Mouse (Mus musculus) limb, embryonic 10.5 days (tissue): ENCODE data around the gene Ccdc62. TPM values are rescaled to one million over a fixed set of nuclear protein-coding genes. Genes with fewer than 3 reads are reported as not detected.

ENCODE experiments used
- DNase-seq: peaks from one replicate; pipeline ENCODE4 v3.0.0-alpha.2; 2017; ENCODE audit warnings: low spot score
- H3K27ac ChIP-seq: fragments of 300-500 bp; sonication (generic); 2 replicates; pipeline ENCODE4 v1.5.1; 2016; ENCODE audit warnings: mild to moderate bottlenecking
- H3K27me3 ChIP-seq: fragments of 300-500 bp; sonication (generic); 2 replicates; pipeline ENCODE4 v1.6.1; 2016; ENCODE audit warnings: low read depth, mild to moderate bottlenecking; ENCODE audit not compliant: poor library complexity, severe bottlenecking
- H3K36me3 ChIP-seq: fragments of 300-500 bp; sonication (generic); 2 replicates; pipeline ENCODE4 v1.6.1; 2016; ENCODE audit warnings: mild to moderate bottlenecking, moderate library complexity
- H3K4me1 ChIP-seq: fragments of 300-500 bp; sonication (generic); 2 replicates; pipeline ENCODE4 v1.6.1; 2016
- H3K4me3 ChIP-seq: fragments of 300-500 bp; sonication (generic); 2 replicates; pipeline ENCODE4 v1.5.1; 2016; ENCODE audit warnings: mild to moderate bottlenecking, moderate library complexity
- H3K9me3 ChIP-seq: fragments of 300-500 bp; sonication (generic); replicated peaks from 2 replicates; pipeline ENCODE4 v1.6.1; 2016; ENCODE audit warnings: mild to moderate bottlenecking
- WGBS: fragments of 180-500 bp; shearing (Covaris S2); methylation state at CpG from one replicate; pipeline ENCODE4 v1.1.7; 2016; 5-methylcytosine and 5-hydroxymethylcytosine counted together
- polyA plus RNA-seq: library from polyadenylated mRNA; unstranded; fragments of >200 nt; fragmentation: Nextera tagmentation; extraction: Ambion mirVana; gene quantifications from 2 replicates; pipeline ENCODE4 v1.2.1, GENCODE M21; 2016

The Ccdc62 gene
- polyA plus RNA-seq, 1 experiment from 2014 or later = 4.0 TPM

- H3K27me3 ChIP-seq = no peaks in the 10 kb centered on the region
- peak; percentile 92 for DNase-seq
- H3K27ac ChIP-seq = no peak overlapping the region
- 0 out of 2 replicates have a peak, but pooled peaks cover 10% of the 10 kb centered on the region for H3K4me1 ChIP-seq
- H3K4me3 ChIP-seq = no peak overlapping the region
- H3K9me3 ChIP-seq = no peaks in the 10 kb centered on the region
- H3K36me3 ChIP-seq = peaks cover 30% of the 10 kb centered on the region
- 16% methylated on average over 7 of the region's 7 CpGs for WGBS
These were observed 70.3 kb downstream of the Ccdc62 start for GRCm38 (mm10) chr5:124000824-124001223.

DNA sequence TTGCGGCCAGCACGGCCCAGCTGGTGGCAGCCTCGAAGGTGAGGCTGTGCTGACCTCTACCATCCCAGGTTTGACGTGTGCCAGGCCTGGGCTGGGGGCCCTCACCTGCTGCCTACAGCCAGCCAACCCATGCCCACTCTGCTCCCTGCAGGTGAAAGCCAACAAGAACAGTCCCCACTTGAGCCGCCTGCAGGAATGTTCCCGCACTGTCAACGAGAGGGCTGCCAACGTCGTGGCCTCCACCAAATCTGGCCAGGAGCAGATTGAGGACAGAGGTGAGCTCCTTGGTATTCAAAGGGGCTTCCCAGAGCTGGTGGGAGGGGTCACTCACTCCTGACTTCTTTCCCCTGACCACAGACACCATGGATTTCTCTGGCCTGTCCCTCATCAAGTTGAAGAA is 70.8 kb downstream of the Ccdc62 start:
- H3K27me3 ChIP-seq = no peaks in the 10 kb centered on the region
- H3K4me1 ChIP-seq = 0 out of 2 replicates have a peak, but pooled peaks cover 6% of the 10 kb centered on the region
- DNase-seq = no peak
- no peaks in the 10 kb centered on the region for H3K9me3 ChIP-seq
- H3K4me3 ChIP-seq = no peak overlapping the region
- H3K27ac ChIP-seq = no peak overlapping the region
- WGBS = 70% methylated on average over 9 of the region's 9 CpGs
- H3K36me3 ChIP-seq = peaks cover 35% of the 10 kb centered on the region

DNA sequence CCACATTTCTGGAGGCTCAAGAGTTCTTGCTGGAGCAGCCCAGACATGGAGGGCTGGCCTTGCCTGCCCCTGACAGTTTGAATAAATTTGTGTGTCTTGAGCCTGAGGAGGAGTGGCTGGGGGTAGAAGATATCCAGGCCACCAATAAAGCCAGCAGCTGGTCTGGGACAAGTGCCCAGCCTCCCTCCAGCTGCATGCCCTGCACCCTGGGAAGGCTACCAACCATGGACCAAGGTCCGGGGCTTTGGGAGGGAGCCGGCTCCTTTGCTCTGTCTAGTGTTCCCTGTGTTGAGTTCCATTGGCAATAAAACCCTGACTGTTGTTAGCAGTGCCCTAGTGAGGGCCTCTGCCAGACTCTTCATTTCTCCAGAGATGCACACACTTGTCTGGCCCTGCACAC is 72.4 kb downstream of the Ccdc62 start:
- H3K36me3 ChIP-seq = peaks cover 51% of the 10 kb centered on the region
- 90% methylated on average over 2 of the region's 2 CpGs for WGBS
- H3K4me1 ChIP-seq = no peaks in the 10 kb centered on the region
- no peak for DNase-seq
- no peaks in the 10 kb centered on the region for H3K9me3 ChIP-seq
- H3K27me3 ChIP-seq = no peaks in the 10 kb centered on the region
- H3K27ac ChIP-seq = no peak overlapping the region
- H3K4me3 ChIP-seq = no peak overlapping the region

GRCm38 (mm10) chr5:124003375-124003774 is 72.9 kb downstream of the Ccdc62 start:
- WGBS = 74% methylated on average over 4 of the region's 4 CpGs
- H3K36me3 ChIP-seq = peaks cover 56% of the 10 kb centered on the region
- H3K27ac ChIP-seq = no peak overlapping the region
- no peaks in the 10 kb centered on the region for H3K4me1 ChIP-seq
- no peak overlapping the region for H3K4me3 ChIP-seq
- DNase-seq = no peak
- H3K27me3 ChIP-seq = no peaks in the 10 kb centered on the region
- no peaks in the 10 kb centered on the region for H3K9me3 ChIP-seq

DNA sequence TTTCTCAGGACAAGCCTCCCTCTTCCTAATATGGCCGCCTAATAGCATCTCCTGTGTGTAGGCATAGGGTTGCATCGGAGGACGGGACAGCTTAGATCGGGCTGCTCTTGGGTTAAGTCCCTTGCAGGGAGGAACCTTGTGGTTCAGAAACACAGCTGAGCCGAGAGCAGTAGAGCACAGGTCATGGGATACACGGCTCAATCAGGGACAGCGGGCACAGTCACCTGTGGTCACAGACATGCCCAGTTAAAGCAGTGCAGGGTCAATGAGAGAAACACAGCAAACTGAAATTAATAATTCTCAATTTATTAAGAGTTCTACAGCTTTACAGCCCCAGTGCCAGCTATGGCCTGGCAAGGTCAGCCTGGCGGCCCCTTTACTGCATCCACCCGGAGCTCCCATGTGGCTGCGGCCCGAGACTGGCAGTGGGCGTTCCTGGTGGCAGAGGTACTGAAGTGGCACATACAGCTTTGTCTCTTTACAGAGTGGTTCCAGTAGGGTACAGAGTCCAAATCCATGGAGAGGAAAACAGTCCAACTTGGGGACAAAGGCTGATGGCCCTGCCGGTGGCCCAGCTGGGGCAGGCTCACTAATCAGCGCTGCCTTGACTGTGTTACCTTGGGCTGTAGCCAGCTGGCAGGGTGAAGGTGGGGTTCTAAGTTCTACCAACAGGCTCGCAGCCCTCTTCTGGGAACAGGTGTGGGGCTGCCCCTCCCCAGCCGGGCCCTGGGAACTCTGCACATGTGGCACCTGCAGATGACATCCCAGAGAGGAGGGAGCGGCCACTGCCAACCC is 74.1 kb downstream of the Ccdc62 start:
- Histone ChIP-seq H3K9me3 (no peaks in the 10 kb centered on the region), H3K4me3 (no peak overlapping the region), H3K27ac (no peak overlapping the region), H3K4me1 (no peaks in the 10 kb centered on the region), H3K27me3 (no peaks in the 10 kb centered on the region), H3K36me3 (peaks cover 67% of the 10 kb centered on the region)
- DNase-seq = no peak
- WGBS = 92% methylated on average over 17 of the region's 17 CpGs

DNA sequence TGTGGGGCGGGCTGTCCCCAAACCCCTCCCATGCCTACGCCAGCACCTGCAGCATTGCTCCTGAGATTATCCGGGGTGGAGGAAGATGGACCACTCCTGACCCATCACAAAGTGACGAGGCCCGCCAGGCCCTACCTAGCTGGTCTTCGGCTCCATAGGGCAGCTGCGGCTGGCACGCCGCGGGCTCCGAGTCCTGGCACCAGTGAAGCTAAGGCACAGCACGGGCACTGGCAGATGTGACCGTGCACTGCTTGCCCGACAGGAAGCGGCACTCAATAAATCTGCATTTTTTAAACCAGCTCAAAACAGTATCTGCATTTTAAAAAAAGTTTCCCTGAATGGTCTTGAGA is 74.6 kb downstream of the Ccdc62 start:
- no peaks in the 10 kb centered on the region for H3K9me3 ChIP-seq
- DNase-seq = no peak
- H3K27me3 ChIP-seq = no peaks in the 10 kb centered on the region
- no peaks in the 10 kb centered on the region for H3K4me1 ChIP-seq
- no peak overlapping the region for H3K4me3 ChIP-seq
- WGBS = 97% methylated on average over 15 of the region's 15 CpGs
- peaks cover 70% of the 10 kb centered on the region for H3K36me3 ChIP-seq
- H3K27ac ChIP-seq = no peak overlapping the region

DNA sequence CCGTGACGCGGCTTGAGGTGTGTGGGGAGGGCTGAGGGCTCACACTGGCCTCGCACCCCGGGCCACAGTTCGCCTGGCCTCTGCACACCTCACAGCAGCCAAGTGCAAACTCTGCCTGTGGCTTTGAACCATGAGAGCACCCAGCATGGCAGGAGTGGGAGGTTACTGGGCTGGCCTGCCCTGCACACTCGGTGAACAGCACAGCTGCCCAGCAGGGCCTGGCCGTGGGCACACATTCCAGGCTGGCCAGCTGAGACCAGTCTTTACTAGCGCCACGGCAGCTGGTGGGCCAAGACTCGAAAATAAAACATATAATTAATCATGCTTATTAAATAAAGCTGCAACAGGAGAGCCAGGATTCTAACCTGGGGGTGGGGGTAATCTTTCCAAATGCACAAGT is 75.1 kb downstream of the Ccdc62 start:
- 92% methylated on average over 11 of the region's 11 CpGs for WGBS
- no peak overlapping the region for H3K4me3 ChIP-seq
- H3K27ac ChIP-seq = no peak overlapping the region
- peaks cover 75% of the 10 kb centered on the region for H3K36me3 ChIP-seq
- H3K27me3 ChIP-seq = no peaks in the 10 kb centered on the region
- H3K9me3 ChIP-seq = no peaks in the 10 kb centered on the region
- no peak for DNase-seq
- peaks cover 4% of the 10 kb centered on the region for H3K4me1 ChIP-seq

DNA sequence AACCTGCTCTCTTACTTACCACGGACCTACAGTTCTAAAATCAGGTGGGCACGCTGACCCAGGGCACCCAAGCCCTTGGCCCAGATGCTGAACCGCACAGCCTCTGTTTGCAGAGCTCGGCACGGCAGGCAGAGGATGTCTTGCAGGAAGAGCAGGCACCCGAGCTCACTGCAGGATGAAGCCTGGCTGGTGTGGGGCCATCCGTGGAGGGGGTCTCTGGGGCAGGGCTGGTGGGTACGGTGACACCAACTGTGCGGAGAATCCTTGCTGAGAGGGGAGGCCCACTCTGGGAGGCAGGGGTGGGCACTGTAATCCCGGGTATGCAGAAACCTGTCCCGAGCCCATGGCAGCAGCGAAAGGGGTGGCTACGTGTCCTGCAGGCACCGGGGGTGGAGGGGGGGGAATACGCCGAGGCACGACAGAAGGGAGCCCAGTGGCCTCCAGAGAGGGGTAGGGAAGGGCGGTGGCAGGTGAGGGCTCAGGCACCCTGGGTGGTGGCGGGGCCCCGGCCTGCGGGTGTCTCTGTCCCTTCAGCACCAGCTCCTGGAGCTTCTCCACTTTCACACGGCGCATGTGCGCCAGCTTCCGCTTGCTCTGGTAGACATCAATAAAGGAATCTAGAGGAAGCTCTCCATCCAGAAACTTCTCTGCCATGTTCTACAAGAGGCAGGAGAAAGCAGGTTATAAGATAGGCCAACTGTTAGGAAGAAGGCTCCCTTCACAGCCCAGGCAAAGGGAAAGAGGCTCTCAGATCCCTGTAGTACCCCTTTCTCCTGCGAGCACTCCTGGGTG is 75.8 kb downstream of the Ccdc62 start:
- 91% methylated on average over 26 of the region's 26 CpGs for WGBS
- H3K27me3 ChIP-seq = no peaks in the 10 kb centered on the region
- DNase-seq = no peak
- H3K36me3 ChIP-seq = peaks cover 80% of the 10 kb centered on the region
- peaks cover 11% of the 10 kb centered on the region for H3K4me1 ChIP-seq
- no peak overlapping the region; the same call in 1 of the 2 replicates for H3K27ac ChIP-seq
- H3K4me3 ChIP-seq = no peak overlapping the region
- H3K9me3 ChIP-seq = no peaks in the 10 kb centered on the region

DNA sequence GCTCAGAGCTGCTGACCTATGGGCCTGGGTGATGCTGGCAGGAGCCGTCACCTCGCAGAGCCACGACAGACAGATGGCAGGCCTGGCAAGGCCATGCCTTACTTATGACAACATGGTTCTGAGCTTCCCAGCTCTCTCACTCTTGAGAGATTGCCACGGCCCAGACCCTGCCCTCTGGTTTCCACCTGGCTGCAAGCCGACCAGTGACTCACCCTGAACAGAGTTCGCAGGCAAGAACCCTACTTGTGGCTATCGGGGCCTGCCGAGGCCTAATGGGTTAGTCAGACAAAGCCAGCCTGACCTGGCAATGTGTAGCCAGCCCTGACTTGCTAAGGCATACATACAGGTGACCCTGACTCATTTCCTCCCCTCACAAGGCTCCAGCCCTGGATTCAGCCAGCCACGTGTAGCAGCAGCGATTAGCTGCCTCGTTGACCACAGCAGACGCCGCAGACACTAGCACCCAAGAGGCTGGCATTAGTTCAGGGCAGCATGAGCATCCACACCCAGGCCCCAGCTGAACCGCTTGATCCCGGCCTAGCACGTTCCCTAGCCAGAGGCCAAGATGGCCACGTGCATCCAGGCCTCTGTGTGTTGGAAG is 76.5 kb downstream of the Ccdc62 start:
- Histone ChIP-seq H3K4me3 (no peak overlapping the region), H3K36me3 (peaks cover 80% of the 10 kb centered on the region), H3K27me3 (no peaks in the 10 kb centered on the region), H3K9me3 (no peaks in the 10 kb centered on the region), H3K27ac (no peak overlapping the region; the same call in 1 of the 2 replicates), H3K4me1 (peaks cover 18% of the 10 kb centered on the region)
- no peak for DNase-seq
- 92% methylated on average over 17 of the region's 17 CpGs for WGBS

GRCm38 (mm10) chr5:124010077-124010476 is 79.6 kb downstream of the Ccdc62 start:
- H3K36me3 ChIP-seq = peaks cover 61% of the 10 kb centered on the region
- DNase-seq = no peak
- H3K27ac ChIP-seq = peak overlapping the region; percentile 69; the same call in 1 of the 2 replicates
- no peaks in the 10 kb centered on the region for H3K9me3 ChIP-seq
- peaks cover 46% of the 10 kb centered on the region for H3K4me1 ChIP-seq
- WGBS = 94% methylated on average over 8 of the region's 8 CpGs
- no peak overlapping the region for H3K4me3 ChIP-seq
- no peaks in the 10 kb centered on the region for H3K27me3 ChIP-seq

- Histone ChIP-seq H3K27me3 (no peaks in the 10 kb centered on the region), H3K27ac (peak overlapping the region; percentile 69), H3K36me3 (peaks cover 52% of the 10 kb centered on the region), H3K4me1 (peaks cover 49% of the 10 kb centered on the region), H3K9me3 (no peaks in the 10 kb centered on the region), H3K4me3 (peak overlapping the region; percentile 25; the same call in 1 of the 2 replicates)
- peak; percentile 62 for DNase-seq
- WGBS = 9% methylated on average over 19 of the region's 19 CpGs
These were observed 80.6 kb downstream of the Ccdc62 start for GRCm38 (mm10) chr5:124010910-124011655.

- DNase-seq = no peak
- no peaks in the 10 kb centered on the region for H3K27me3 ChIP-seq
- H3K36me3 ChIP-seq = peaks cover 51% of the 10 kb centered on the region
- H3K4me1 ChIP-seq = peaks cover 49% of the 10 kb centered on the region
- peak overlapping the region; percentile 69; the same call in 1 of the 2 replicates for H3K27ac ChIP-seq
- H3K9me3 ChIP-seq = no peaks in the 10 kb centered on the region
- no peak overlapping the region for H3K4me3 ChIP-seq
- WGBS = 37% methylated on average over 8 of the region's 8 CpGs
These were observed 81.4 kb downstream of the Ccdc62 start for GRCm38 (mm10) chr5:124011927-124012326.
